Comparison of ENCODE assay signal across 25 mouse cellular contexts in the genomic region with DNA sequence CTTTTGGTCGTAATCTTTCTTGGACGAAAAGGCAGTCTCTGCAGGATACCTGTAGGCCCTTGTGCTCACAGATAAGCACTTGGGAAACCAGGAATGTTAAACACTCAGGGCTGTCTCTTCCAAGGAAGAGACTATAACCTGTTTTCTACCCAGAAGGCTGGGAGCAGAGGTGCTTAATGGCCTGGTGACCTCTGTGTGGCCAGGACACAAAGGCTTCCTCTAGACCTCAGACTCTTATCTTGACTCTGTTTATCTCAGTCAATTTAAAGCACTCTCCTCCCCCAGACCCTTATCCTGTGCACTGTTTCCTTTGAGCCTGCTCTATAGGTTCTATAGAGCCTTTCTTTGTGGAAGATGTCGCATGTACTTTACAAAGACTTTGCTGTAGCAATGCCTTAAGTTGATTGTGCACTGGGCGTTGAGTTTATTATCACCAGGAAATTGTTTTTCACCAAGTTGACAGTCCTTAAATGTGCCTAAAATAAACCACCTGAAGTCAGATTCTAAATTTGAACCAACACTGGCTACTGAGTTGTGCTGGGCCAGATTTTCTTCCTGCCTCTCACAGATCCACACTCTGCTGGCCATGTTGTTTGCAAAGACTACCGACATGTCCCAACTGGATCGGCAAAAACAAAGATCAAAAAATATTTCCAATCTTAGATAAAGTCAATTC. TPM values are rescaled to one million over a fixed set of nuclear protein-coding genes. Genes with fewer than 3 reads are reported as not detected.
DNase-seq lines count a peak whose midpoint lies in the region; ATAC-seq and TF ChIP-seq lines count a peak whose summit lies in the region.
"Had no signal": no experiment of that assay in that cellular context is flagged by ENCODE, and none has a peak within 500 bp of the region (broad histone marks: within the 10 kb centered on the region; RNA-seq: fewer than 3 reads in every experiment).

No protein-coding gene starts in this region.

- H3K4me3 ChIP-seq in kidney, adult 2 months (ENCODE audit: insufficient read depth, low read depth, low read length) = no peak overlapping the region
- no peak overlapping the region for H3K4me3 ChIP-seq in heart, embryonic 14.5 days (ENCODE audit: control insufficient read depth in 1 of 2, insufficient read depth in 1 of 2, low read depth in 1 of 2, low read length in 2 of 2)
- H3K4me3 ChIP-seq: embryonic facial prominence, embryonic 13.5 days; limb, embryonic 12.5 days; liver, embryonic 13.5 days; neural tube, embryonic 15.5 days had no signal

- ATAC-seq in heart, embryonic 14.5 days (ENCODE audit: insufficient number of reproducible peaks, insufficient read depth, low FRiP score, low read depth) = no peak; the same call in 1 of the 2 replicates
- ATAC-seq: forebrain, postnatal 0 days; midbrain, embryonic 16.5 days had no signal

- peak overlapping the region; percentile 26; the same call in 1 of the 2 replicates for H3K4me2 ChIP-seq in heart, embryonic 14.5 days (ENCODE audit: low read length)
- H3K4me2 ChIP-seq: embryonic facial prominence, embryonic 13.5 days; hindbrain, embryonic 14.5 days; limb, embryonic 12.5 days; liver, embryonic 13.5 days; neural tube, embryonic 15.5 days had no signal

- 62% methylated on average over 6 of the region's 6 CpGs for WGBS in kidney, adult 2 months
- 7% methylated on average over 6 of the region's 6 CpGs for WGBS in heart, embryonic 14.5 days

- H3K36me3 ChIP-seq in kidney, adult 2 months (ENCODE audit: control insufficient read depth, insufficient read depth, low read length) = peaks cover 2% of the 10 kb centered on the region; the same call in 1 of the 2 replicates
- no peaks in the 10 kb centered on the region for H3K36me3 ChIP-seq in heart, embryonic 14.5 days (ENCODE audit: control insufficient read depth, insufficient read depth, low read length)
- H3K36me3 ChIP-seq: embryonic facial prominence, embryonic 13.5 days; limb, embryonic 12.5 days; liver, embryonic 13.5 days; neural tube, embryonic 15.5 days had no signal

- peak; percentile 70 for DNase-seq in kidney, adult 2 months
- DNase-seq in kidney, adult 18-20 months = no peak
- peak; percentile 4 for DNase-seq in lung, postnatal 36 days
- DNase-seq in lung, postnatal 14 days = no peak
- DNase-seq in yolk sac, embryonic 10.5 days (ENCODE audit: low spot score) = peak; percentile 72
- DNase-seq in layer of hippocampus, adult 18-20 months (ENCODE audit: low spot score in 2 of 2) = no peak
- DNase-seq in T-cell, adult 2 months (ENCODE audit: low spot score) = no peak
- DNase-seq: adrenal gland, postnatal 36 days; B cell, adult 2 months; cerebellum, adult 11-12 months; cerebellum, postnatal 14 days; forebrain, postnatal 0 days; liver, embryonic 13.5 days; thymus, postnatal 14 days had no signal

- no peaks in the 10 kb centered on the region for H3K9me3 ChIP-seq in heart, embryonic 14.5 days (ENCODE audit: control insufficient read depth, low read length)
- H3K9me3 ChIP-seq: embryonic facial prominence, embryonic 13.5 days; limb, embryonic 12.5 days; liver, embryonic 13.5 days; neural tube, embryonic 15.5 days had no signal

- no peaks in the 10 kb centered on the region for H3K27me3 ChIP-seq in kidney, adult 2 months (replicated peaks; ENCODE audit: control insufficient read depth, insufficient read depth, low read length)
- H3K27me3 ChIP-seq in heart, embryonic 14.5 days (ENCODE audit: control insufficient read depth, insufficient read depth, low read length) = no peaks in the 10 kb centered on the region
- H3K27me3 ChIP-seq: embryonic facial prominence, embryonic 13.5 days; limb, embryonic 12.5 days; neural tube, embryonic 15.5 days had no signal

- H3K4me1 ChIP-seq in kidney, adult 2 months (ENCODE audit: control insufficient read depth, insufficient read depth, low read length) = peaks cover 10% of the 10 kb centered on the region
- H3K4me1 ChIP-seq in heart, embryonic 14.5 days (ENCODE audit: control insufficient read depth in 2 of 2, insufficient read depth in 2 of 2, low read length in 2 of 2) = peaks cover 6 to 17% of the 10 kb centered on the region in 2 experiments; a peak in 3 of 4 replicates
- H3K4me1 ChIP-seq: liver, embryonic 13.5 days; neural tube, embryonic 15.5 days had no signal

- H3K27ac ChIP-seq in kidney, adult 2 months (ENCODE audit: insufficient read depth, low read depth, low read length) = peak overlapping the region; percentile 83
- H3K27ac ChIP-seq in heart, embryonic 14.5 days (replicated peaks in 1 of 2; ENCODE audit: control insufficient read depth in 1 of 2, insufficient read depth in 1 of 2, low read depth in 2 of 2, low read length in 2 of 2) = peak overlapping the region; percentile 76 to 85
- H3K27ac ChIP-seq: embryonic facial prominence, embryonic 13.5 days; hindbrain, embryonic 14.5 days; limb, embryonic 12.5 days; liver, embryonic 13.5 days; neural tube, embryonic 15.5 days had no signal

- H3K9ac ChIP-seq in heart, embryonic 14.5 days (ENCODE audit: low read length) = no peak overlapping the region
- H3K9ac ChIP-seq: embryonic facial prominence, embryonic 13.5 days; forebrain, postnatal 0 days; hindbrain, embryonic 14.5 days; limb, embryonic 12.5 days; liver, embryonic 13.5 days; neural tube, embryonic 15.5 days had no signal

- TF ChIP-seq POLR2A in kidney, adult 2 months (IDR thresholded peaks at IDR 0.05; ENCODE audit: low read depth, low read length) = no peak

- no peak for TF ChIP-seq CTCF in kidney, adult 2 months (conservative IDR thresholded peaks at IDR 0.05; ENCODE audit: insufficient read depth, insufficient read length, low read depth, low read length)

RNA-seq across cellular contexts. Expression of a gene that starts 37.7 kb away (rescaled TPM):
- not detected in 2 replicates for polyA plus RNA-seq in kidney, adult 2 months (2012; rRNA removed)
- 0.34 TPM in 1 of 2 replicates, not detected in the other for polyA plus RNA-seq in heart, embryonic 14.5 days (2014; fragmentation: Nextera tagmentation; extraction: Ambion mirVana)
- not detected for total RNA-seq in layer of hippocampus, adult 18-20 months (2021)
- total RNA-seq: adrenal gland, postnatal 36 days; forebrain, postnatal 0 days; layer of hippocampus, postnatal 14 days; left cerebral cortex, postnatal 10 days had no signal
- polyA plus RNA-seq: embryonic facial prominence, embryonic 13.5 days; forebrain, postnatal 0 days; midbrain, embryonic 16.5 days; neural tube, embryonic 15.5 days had no signal

RNA-seq across cellular contexts. Expression of a gene that starts 47.6 kb away (rescaled TPM):
- polyA plus RNA-seq in kidney, adult 2 months (2012; rRNA removed) = 0.31 and 0.54 TPM in 2 replicates
- polyA plus RNA-seq in heart, embryonic 14.5 days (2014; fragmentation: Nextera tagmentation; extraction: Ambion mirVana) = not detected in 2 replicates
- total RNA-seq in layer of hippocampus, adult 18-20 months (2021) = not detected
- total RNA-seq: adrenal gland, postnatal 36 days; forebrain, postnatal 0 days; heart, postnatal 14 days; layer of hippocampus, postnatal 14 days; left cerebral cortex, postnatal 10 days; megakaryocyte-erythroid progenitor cell, adult 5-6 weeks had no signal
- polyA plus RNA-seq: embryonic facial prominence, embryonic 13.5 days; forebrain, postnatal 0 days; hindbrain, embryonic 14.5 days; limb, embryonic 12.5 days; midbrain, embryonic 16.5 days; neural tube, embryonic 15.5 days had no signal

RNA-seq across cellular contexts. Expression of a gene that starts 53.6 kb away (rescaled TPM):
- not detected in 2 replicates for polyA plus RNA-seq in kidney, adult 2 months (2012; rRNA removed)
- polyA plus RNA-seq in heart, embryonic 14.5 days (2014; fragmentation: Nextera tagmentation; extraction: Ambion mirVana) = not detected in 2 replicates
- not detected for total RNA-seq in layer of hippocampus, adult 18-20 months (2021)
- total RNA-seq: adrenal gland, postnatal 36 days; forebrain, postnatal 0 days; heart, postnatal 14 days; layer of hippocampus, postnatal 14 days; left cerebral cortex, postnatal 10 days had no signal
- polyA plus RNA-seq: embryonic facial prominence, embryonic 13.5 days; forebrain, postnatal 0 days; hindbrain, embryonic 14.5 days; intestine, embryonic 14.5 days; limb, embryonic 12.5 days; midbrain, embryonic 16.5 days; neural tube, embryonic 15.5 days had no signal

RNA-seq across cellular contexts. Expression of a gene that starts 59.3 kb away (rescaled TPM):
- polyA plus RNA-seq in kidney, adult 2 months (2012; rRNA removed) = 0.13 and 0.19 TPM in 2 replicates
- polyA plus RNA-seq in heart, embryonic 14.5 days (2014; fragmentation: Nextera tagmentation; extraction: Ambion mirVana) = not detected in 2 replicates
- not detected for total RNA-seq in layer of hippocampus, adult 18-20 months (2021)
- total RNA-seq: adrenal gland, postnatal 36 days; forebrain, postnatal 0 days; heart, postnatal 14 days; layer of hippocampus, postnatal 14 days; left cerebral cortex, postnatal 10 days had no signal
- polyA plus RNA-seq: embryonic facial prominence, embryonic 13.5 days; forebrain, postnatal 0 days; hindbrain, embryonic 14.5 days; limb, embryonic 12.5 days; midbrain, embryonic 16.5 days; neural tube, embryonic 15.5 days had no signal

Comparison
In these comparisons a context has a peak if more than half of its experiments do, and no peak if none do; other contexts are left out.
1. DNase-seq: peak in kidney, adult 2 months (single experiment), lung, postnatal 36 days (single experiment) and yolk sac, embryonic 10.5 days (single experiment); none in kidney, adult 18-20 months (single experiment), lung, postnatal 14 days (single experiment), layer of hippocampus, adult 18-20 months (0 of 2) and T-cell, adult 2 months (single experiment).